Mouse (Mus musculus): Measurements from ENCODE around the gene Ppp1r1b.

Gene Ppp1r1b

DNA sequence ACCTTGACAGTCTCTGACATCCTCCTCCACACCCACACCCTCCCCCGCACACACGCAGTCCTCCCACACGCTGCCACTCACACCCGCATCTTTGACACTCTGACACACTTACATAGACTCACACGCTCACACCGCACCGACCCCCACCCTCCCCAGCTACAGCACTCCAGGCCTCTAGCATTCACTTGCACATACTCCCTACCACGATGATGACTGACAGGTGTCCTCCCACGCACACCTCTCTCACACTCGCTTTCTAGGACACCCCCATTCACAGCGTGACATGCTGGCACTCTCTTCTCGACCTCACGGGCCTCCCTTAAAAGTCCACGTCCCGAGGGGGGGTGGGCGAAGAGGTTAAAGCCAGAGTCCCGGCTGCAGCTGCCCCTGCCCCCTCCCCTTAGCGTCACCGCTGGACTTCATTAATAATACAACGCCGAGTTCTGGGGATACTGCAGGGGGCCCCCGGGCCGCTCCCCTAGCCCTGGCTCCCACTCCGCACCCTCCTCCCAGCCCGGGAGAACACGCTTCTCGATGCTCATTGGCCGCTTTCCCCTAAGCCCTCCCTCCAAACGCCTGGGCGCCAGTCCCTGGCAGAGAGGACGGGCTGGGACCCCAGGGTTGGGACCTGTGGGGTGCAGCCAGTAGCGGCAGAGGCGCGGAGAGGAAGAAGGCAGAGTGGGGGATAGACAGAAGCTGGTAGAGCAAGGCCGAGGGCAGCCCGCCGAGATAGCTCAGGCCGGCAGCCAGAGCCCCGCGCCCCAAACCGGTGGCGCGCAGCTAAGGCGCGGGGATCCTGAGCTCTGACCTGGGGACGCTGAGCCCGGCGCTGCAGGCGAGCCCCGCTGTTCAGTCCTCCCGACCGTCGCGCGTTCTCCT, at the start of gene Ppp1r1b:
Ppp1r1b (plus strand) TSS at position 322 of the 879 bp plus-strand sequence.
- DNase-seq (ENCODE audit: low spot score in 2 of 2): no peak

- no peak for DNase-seq (ENCODE audit: low spot score in 2 of 2)
Measured at GRCm38 (mm10) chr11:98298484-98299205, 49.6 kb upstream of the Ppp1r1b start.

DNA sequence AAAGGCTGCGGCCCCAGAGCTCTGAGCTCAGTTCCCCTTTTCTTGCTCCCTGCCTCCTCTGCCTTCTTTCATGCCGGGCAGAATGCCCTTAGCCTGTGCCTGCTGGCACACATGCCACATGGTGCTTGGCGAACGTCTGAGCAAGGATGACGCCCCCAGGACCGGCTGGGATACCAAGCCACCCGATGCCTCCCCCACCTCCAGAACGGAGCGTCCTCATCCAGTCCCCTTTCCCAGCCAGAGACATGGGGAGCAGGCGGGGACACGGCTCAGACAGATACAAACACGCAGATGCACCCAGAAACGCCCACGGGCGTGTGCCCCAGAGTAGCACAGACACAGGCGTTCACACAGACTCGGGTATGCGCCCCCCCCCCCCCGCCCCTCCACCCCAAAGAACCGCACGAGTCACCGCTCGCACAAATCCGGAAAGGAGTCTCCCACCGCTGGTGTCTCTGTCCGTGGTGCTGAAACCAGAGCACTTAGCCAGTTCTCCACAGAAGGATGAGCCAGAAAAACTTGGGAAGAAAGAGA, 34.3 kb upstream of the Ppp1r1b start:
- DNase-seq (ENCODE audit: low spot score in 2 of 2): peak; percentile 57 to 70

- DNase-seq (ENCODE audit: low spot score in 2 of 2): no peak
Measured at GRCm38 (mm10) chr11:98317479-98317878, 30.7 kb upstream of the Ppp1r1b start.

GRCm38 (mm10) chr11:98318421-98319116, 29.6 kb upstream of the Ppp1r1b start:
- peak; percentile 23 to 39 for DNase-seq (ENCODE audit: low spot score in 2 of 2)

DNA sequence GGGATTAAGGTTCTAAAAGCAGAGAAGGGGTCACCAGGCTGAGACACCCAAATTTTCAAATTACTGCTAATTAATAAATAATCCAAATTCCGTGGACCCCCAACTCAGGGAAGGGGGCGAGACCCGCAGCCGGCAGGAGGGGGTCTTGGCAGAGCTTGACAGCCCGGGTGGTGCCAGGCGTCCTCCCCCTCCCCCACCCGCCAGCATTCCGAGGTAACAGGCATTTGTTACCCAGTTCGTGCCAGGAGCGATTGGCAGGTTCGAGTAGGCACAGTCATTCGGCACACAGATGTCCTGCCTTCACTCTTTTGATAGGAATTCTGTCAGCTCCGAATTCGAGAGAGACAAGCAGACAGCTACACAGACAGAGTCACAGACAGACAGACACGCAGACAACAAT, 29.1 kb upstream of the Ppp1r1b start:
- DNase-seq (ENCODE audit: low spot score in 2 of 2): peak in 1 of 2 experiments; percentile 27

GRCm38 (mm10) chr11:98319544-98319943, 28.7 kb upstream of the Ppp1r1b start:
- DNase-seq (ENCODE audit: low spot score in 2 of 2): no peak

GRCm38 (mm10) chr11:98319944-98320343, 28.3 kb upstream of the Ppp1r1b start:
- no peak for DNase-seq (ENCODE audit: low spot score in 2 of 2)

DNA sequence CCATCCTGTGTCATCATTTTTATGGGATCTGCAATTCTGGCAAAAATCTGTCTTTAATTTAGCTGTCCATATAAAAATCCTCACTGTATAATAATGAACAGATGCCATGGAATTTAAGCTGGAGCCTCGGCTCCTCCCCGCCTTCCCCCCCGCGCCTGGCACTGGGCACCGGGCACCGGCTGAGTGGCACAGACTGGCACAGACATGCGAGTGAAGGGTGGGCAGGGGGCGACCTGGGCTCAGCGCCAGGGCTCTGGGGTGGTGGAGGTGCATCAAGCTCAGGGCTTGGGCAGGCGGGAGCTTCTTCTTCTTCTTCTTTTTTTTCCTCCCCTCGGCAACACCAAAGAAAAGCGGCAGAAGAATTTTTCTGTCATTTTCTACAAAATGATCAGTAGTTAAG, 27.8 kb upstream of the Ppp1r1b start:
- peak in 1 of 2 experiments; percentile 35 for DNase-seq (ENCODE audit: low spot score in 2 of 2)

DNA sequence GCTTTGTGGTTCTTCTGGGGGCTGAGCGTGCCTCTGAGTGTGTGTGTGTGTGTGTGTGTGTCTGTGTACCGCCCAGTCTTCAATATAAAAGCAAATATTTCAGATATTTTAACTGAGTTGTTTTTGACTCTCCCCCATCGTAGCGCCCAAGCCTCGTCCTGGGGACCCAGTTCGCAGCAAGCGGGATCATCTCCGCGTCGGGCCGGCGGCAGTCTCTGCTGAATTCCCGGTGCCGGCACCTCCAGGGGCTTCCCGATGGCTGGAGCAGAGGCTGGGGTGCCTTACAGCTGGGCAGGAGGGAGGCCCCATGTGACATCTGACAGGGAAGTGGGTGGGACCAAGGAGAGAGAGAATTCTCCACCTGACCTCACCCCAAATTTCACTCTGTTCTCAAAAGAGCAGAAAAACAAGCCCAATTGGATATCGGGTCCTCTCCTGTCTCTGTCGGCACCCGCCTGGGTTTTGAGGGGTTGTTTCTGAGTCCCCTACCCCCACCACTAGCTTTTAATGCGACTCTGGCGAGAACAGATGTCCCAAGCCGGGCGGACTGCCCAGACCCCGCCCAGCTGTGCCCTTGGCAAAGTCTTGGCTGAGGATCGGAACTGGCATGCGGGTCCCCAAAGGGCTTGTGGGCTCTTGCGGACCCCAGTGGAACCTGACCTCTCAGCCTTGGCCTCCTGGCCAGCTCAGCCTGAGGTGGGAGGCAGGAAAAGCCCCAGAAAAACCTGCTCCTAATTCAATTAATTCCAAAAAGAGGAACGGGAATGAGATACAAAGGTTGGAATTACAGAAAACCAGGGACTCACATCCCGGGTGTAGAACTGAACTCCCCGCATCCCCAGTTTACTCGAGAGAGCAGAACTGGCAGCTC, 27.2 kb upstream of the Ppp1r1b start:
- DNase-seq (ENCODE audit: low spot score in 2 of 2): peak in 1 of 2 experiments; percentile 35

DNA sequence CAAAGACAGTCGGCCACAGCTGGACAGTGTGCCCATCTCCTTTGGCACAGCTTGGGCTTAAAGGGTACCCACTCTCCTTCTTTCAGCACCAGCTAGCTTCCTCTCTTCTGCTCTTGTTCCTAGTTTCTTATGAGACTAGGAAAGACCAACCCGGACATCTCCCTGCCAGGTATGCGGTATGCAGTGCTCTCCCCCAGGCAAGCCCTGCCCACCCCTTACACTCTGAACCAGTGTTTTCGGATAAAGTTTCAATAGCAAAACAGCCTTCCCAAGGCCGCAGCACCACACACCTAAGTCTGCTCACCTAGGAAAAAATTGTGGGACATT, 26.6 kb upstream of the Ppp1r1b start:
- DNase-seq (ENCODE audit: low spot score in 2 of 2): no peak

DNA sequence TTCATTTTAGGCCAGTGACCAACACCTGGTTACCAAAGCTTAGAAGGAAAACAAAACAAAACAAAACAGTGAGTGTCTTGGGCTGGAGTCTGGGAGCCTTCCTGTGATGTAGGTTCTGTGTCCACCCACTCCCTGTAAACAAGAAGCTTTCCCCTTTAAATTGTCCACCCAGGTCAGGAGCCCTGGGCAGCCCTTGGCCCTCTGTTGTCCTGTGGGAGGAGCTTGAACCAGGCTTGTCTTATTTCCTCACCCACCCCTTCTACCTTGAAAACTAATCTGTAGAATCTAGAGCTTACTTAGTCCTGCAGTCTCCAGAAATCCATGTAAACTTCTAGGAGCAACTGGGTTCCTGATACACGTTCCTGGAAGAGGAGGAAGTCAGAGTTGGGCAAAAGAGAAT, 26.0 kb upstream of the Ppp1r1b start:
- DNase-seq (ENCODE audit: low spot score in 2 of 2): no peak

- DNase-seq (ENCODE audit: low spot score in 2 of 2): no peak
Measured at GRCm38 (mm10) chr11:98323136-98323866, 24.9 kb upstream of the Ppp1r1b start.

- DNase-seq (ENCODE audit: low spot score in 2 of 2): no peak
Measured at GRCm38 (mm10) chr11:98323933-98324332, 24.3 kb upstream of the Ppp1r1b start.

DNA sequence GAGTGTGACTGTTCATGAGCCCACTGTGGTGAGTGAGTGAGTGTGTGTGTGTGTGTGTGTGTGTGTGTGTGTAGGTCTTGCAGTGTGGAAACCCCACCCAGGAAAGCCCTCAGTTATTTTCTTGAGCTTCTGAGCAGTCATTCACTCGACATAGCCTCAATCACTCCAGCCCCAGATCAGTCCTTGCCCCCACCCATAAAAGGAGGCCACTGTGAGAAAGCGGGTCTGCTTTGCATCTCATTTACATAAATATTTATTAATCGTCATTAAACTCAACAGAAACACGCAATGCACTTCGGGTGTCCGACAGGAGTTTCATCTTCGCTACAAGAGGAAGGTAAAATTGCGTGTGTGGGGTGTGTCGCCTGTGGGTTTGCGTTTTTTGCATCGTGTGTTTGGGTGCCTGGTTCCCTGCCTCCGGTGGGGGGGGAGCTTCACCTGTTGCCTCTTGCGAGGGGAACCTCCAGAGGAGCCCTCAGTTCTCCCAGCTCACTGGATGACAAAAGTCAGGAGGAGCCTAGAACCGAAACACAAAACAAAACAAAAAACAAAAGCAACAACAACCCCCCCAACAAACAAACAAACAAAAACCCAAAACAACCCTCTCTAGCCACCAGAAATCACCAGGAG, 22.9 kb upstream of the Ppp1r1b start:
- DNase-seq (ENCODE audit: low spot score in 2 of 2): no peak

GRCm38 (mm10) chr11:98325821-98326218, 22.4 kb upstream of the Ppp1r1b start:
- no peak for DNase-seq (ENCODE audit: low spot score in 2 of 2)

GRCm38 (mm10) chr11:98326741-98327135, 21.5 kb upstream of the Ppp1r1b start:
- no peak for DNase-seq (ENCODE audit: low spot score in 2 of 2)

GRCm38 (mm10) chr11:98327136-98328030, 20.8 kb upstream of the Ppp1r1b start:
- no peak for DNase-seq (ENCODE audit: low spot score in 2 of 2)

GRCm38 (mm10) chr11:98328031-98328370, 20.2 kb upstream of the Ppp1r1b start:
- no peak for DNase-seq (ENCODE audit: low spot score in 2 of 2)

Data from frontal cortex, postnatal 36 days (tissue).